Mouse (Mus musculus) liver, embryonic 15.5 days (tissue): Measurements from ENCODE around the gene Olfr791. TPM values are rescaled to one million over a fixed set of nuclear protein-coding genes. Genes with fewer than 3 reads are reported as not detected.

Source experiments
- ATAC-seq: fragments of 200-750 bp; cut with Nextera tagmentation; 2 replicates; pipeline ENCODE4 v1.8.0; 2017; ENCODE audit warnings: moderate number of reproducible peaks, mild to moderate bottlenecking, moderate library complexity; ENCODE audit not compliant: insufficient read depth
- H3K27ac ChIP-seq: fragments of 300-500 bp; sonication (generic); replicated peaks from 2 replicates; pipeline ENCODE4 v1.5.1; 2015; ENCODE audit warnings: mild to moderate bottlenecking, inconsistent platforms
- H3K27me3 ChIP-seq: fragments of 300-500 bp; sonication (generic); 2 replicates; pipeline ENCODE4 v1.6.1; 2015; ENCODE audit warnings: mild to moderate bottlenecking, inconsistent platforms
- H3K36me3 ChIP-seq: fragments of 300-500 bp; sonication (generic); replicated peaks from 2 replicates; pipeline ENCODE4 v1.6.1; 2015; ENCODE audit warnings: moderate library complexity, mild to moderate bottlenecking, inconsistent platforms
- H3K4me1 ChIP-seq: fragments of 300-500 bp; sonication (generic); replicated peaks from 2 replicates; pipeline ENCODE4 v1.6.1; 2015; ENCODE audit warnings: inconsistent platforms
- H3K4me2 ChIP-seq: fragments of 300-500 bp; sonication (generic); 2 replicates; pipeline ENCODE4 v1.6.1; 2015; ENCODE audit warnings: moderate library complexity, mild to moderate bottlenecking, inconsistent platforms
- H3K4me3 ChIP-seq: fragments of 300-500 bp; sonication (generic); replicated peaks from 2 replicates; pipeline ENCODE4 v1.5.1; 2015; ENCODE audit warnings: mild to moderate bottlenecking, inconsistent platforms
- H3K9ac ChIP-seq: fragments of 300-500 bp; sonication (generic); 2 replicates; pipeline ENCODE4 v1.6.1; 2015; ENCODE audit warnings: moderate library complexity, mild to moderate bottlenecking, inconsistent platforms
- H3K9me3 ChIP-seq: fragments of 300-500 bp; sonication (generic); replicated peaks from 2 replicates; pipeline ENCODE4 v1.6.1; 2016; ENCODE audit warnings: inconsistent platforms
- WGBS: fragments of 180-500 bp; shearing (Covaris S2); methylation state at CpG from one replicate; pipeline ENCODE4 v1.1.7; 2015; ENCODE audit warnings: mixed read lengths; ENCODE audit not compliant: insufficient replicate concordance; 5-methylcytosine and 5-hydroxymethylcytosine counted together
- polyA plus RNA-seq: library from polyadenylated mRNA; unstranded; fragments of >200 nt; fragmentation: Nextera tagmentation; extraction: Ambion mirVana; gene quantifications from 2 replicates; pipeline ENCODE4 v1.2.1, GENCODE M21; 2015

The Olfr791 gene
- polyA plus RNA-seq: not detected in 2 replicates

DNA sequence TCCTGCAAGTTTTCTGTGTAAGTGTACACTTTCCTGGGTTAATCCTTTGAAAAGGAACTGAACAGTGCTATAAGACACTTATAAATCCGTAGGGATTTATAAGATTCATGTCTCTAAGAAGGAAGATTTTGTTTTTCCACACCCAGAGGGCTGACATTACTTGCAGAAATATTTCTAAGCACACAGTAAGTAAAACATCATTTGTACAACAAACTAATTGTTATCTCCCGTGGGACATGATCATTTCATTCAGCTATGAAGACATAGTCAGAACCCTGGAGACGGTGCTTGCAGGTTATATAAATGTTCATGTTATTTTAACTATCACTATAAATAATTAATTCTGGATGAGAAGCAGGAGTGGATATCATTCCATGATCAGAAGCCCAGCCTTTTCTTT, at the start of gene Olfr791:
Olfr791 (plus strand) TSS at position 301 of the 400 bp plus-strand sequence.
- Histone ChIP-seq H3K27me3 (no peaks in the 10 kb centered on the region), H3K36me3 (no peaks in the 10 kb centered on the region), H3K27ac (no peak within 1 kb of the TSS), H3K4me3 (no peak within 1 kb of the TSS), H3K9me3 (no peaks in the 10 kb centered on the region), H3K9ac (no peak within 1 kb of the TSS), H3K4me2 (no peak within 1 kb of the TSS), H3K4me1 (no peaks in the 10 kb centered on the region)
- 35% methylated on average over 3 of the region's 3 CpGs for whole genome bisulfite sequencing
- ATAC-seq: no peak

DNA sequence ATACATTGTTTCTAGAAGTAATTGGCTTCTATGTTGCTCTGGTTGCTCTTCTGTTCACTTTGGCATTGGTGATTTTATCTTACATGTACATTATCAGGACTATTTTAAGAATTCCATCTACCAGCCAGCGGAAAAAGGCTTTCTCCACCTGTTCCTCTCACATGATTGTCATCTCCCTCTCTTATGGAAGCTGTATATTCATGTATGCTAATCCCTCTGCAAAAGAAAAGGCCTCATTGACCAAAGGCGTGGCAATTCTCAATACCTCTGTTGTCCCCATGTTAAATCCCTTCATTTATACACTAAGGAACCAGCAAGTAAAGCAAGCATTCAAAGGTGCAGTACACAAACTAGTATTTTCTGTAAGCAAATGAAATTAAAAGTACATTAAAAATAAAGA, 48.3 kb upstream of the Olfr791 start:
- 42% methylated on average over 2 of the region's 2 CpGs for WGBS
- H3K9ac ChIP-seq: no peak overlapping the region

DNA sequence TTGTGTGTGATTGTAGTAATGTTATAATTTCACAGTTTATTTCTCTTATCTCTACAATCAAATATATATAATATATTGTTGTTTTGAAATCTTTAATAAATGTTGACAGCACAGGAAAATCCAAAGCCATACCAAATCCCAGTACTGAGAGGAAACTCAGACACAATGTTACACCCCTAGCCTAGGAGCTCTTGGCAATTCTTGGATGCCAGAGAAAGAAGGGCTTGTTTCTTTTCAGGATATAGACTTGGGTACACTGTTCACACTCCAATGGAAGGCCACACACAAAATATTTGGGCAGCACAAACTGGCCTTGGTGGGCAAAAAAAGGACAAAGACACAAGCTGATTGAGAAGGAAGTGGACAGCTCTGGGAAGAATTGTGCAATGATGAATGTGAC, 47.9 kb upstream of the Olfr791 start:
- Histone ChIP-seq H3K36me3 (no peaks in the 10 kb centered on the region), H3K9ac (no peak overlapping the region), H3K4me1 (no peaks in the 10 kb centered on the region), H3K4me2 (no peak overlapping the region), H3K27me3 (no peaks in the 10 kb centered on the region), H3K9me3 (no peaks in the 10 kb centered on the region), H3K27ac (no peak overlapping the region), H3K4me3 (no peak overlapping the region)
- ATAC-seq: no peak

More for the DNA sequence above, 48.3 kb upstream of the Olfr791 start:
- Histone ChIP-seq H3K4me2 (no peak overlapping the region), H3K4me3 (no peak overlapping the region), H3K9me3 (no peaks in the 10 kb centered on the region), H3K27ac (no peak overlapping the region), H3K36me3 (no peaks in the 10 kb centered on the region), H3K4me1 (no peaks in the 10 kb centered on the region), H3K27me3 (no peaks in the 10 kb centered on the region)
- no peak for ATAC-seq

DNA sequence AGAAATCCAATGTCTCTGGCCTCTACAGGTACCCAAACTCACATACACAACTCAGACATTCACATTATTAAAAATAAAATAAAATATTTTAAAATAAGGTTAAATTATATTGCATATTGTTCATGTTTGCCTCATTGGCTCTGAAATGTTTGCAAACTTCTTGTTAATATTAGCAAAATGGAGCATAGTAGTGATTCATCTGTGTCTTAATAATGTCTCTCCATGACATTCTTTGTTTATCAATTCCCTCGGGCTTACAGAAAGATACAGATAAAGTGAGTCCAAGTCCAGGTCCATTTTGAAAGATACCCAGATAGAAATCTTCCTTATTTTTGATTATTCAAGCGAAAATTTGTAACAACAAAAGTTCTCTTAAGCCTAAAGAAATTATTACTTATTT, 37.1 kb upstream of the Olfr791 start, which contains the start of gene Olfr789:
Olfr789 (plus strand) TSS at position 301 of the 400 bp plus-strand sequence.
- Histone ChIP-seq H3K27ac (no peak within 1 kb of the TSS), H3K36me3 (no peaks in the 10 kb centered on the region), H3K4me1 (no peaks in the 10 kb centered on the region), H3K4me3 (no peak within 1 kb of the TSS), H3K9me3 (no peaks in the 10 kb centered on the region), H3K9ac (no peak within 1 kb of the TSS), H3K27me3 (no peaks in the 10 kb centered on the region), H3K4me2 (no peak within 1 kb of the TSS)
- WGBS: 31% methylated on average over 2 of the region's 2 CpGs
- ATAC-seq: no peak

DNA sequence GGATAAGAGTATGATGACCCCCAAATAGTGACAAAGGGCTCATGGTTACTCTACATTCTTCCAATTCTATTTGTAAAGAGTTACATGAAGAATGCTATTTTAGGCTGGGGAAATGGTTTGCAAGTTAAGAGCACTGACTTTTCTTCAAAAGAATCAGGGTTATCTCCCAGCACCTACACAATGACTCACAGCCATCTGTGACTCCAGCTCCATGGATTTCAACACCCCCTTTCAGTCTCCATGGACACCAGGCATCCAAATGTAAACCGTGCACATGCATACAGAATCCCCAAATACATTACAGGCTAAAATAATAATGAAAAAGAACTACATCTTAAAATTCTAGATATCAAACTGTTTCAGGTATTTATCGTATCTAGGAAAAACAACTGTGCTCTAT, 31.5 kb upstream of the Olfr791 start:
- Histone ChIP-seq H3K9me3 (no peaks in the 10 kb centered on the region), H3K4me1 (no peaks in the 10 kb centered on the region), H3K36me3 (no peaks in the 10 kb centered on the region), H3K27ac (no peak overlapping the region), H3K9ac (no peak overlapping the region), H3K27me3 (no peaks in the 10 kb centered on the region), H3K4me3 (no peak overlapping the region), H3K4me2 (no peak overlapping the region)
- WGBS: 55% methylated on average over 2 of the region's 2 CpGs
- no peak for ATAC-seq

DNA sequence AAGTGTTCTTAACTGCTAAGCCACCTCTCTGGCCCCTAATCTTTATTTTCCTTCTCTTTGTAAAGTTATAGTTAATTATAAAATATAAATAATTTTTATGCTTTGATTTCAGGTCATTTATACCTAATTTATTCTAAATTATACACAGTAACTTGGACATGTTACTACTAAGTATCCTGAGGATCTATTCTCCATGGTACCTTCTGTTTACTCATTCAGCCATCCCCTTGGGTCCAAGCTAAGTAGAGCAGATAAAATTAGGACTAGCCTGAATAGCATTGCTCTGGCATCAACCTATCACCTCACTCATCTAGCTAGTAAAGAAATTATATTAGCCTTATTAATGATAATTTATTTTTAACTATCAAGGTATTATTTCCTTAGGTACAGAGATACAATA, 23.4 kb upstream of the Olfr791 start, which contains the start of gene Olfr790:
Olfr790 (plus strand) TSS at position 301 of the 400 bp plus-strand sequence.
- Histone ChIP-seq H3K36me3 (no peaks in the 10 kb centered on the region), H3K27ac (no peak within 1 kb of the TSS), H3K4me3 (no peak within 1 kb of the TSS), H3K9ac (no peak within 1 kb of the TSS), H3K4me2 (no peak within 1 kb of the TSS), H3K27me3 (no peaks in the 10 kb centered on the region), H3K4me1 (no peaks in the 10 kb centered on the region), H3K9me3 (no peaks in the 10 kb centered on the region)
- ATAC-seq: no peak

DNA sequence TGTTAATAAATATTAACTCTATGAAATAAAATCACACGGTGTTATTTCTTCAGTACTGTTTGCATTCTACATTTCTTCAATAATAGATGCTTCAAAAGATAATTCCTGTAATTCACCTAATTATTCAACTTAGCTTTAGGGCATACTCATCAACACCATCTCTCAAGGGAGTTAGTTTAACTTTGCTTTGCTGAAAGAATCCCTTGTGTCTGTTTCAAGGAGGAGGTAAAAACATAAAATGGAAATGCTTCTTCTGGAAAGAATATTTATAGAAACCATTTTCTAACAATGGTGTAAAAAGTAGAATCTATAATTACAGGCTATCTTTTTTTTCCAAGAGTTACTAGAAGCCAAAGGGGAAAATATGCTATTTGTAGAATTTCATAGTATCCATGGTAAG, 17.3 kb downstream of the Olfr791 start, which contains the start of gene Olfr792:
Olfr792 (plus strand) TSS at position 301 of the 400 bp plus-strand sequence.
- no peaks in the 10 kb centered on the region for H3K9me3 ChIP-seq
- WGBS: 33% methylated on average over 1 of the region's 1 CpGs
- no peak within 1 kb of the TSS for H3K27ac ChIP-seq
- H3K36me3 ChIP-seq: no peaks in the 10 kb centered on the region
- no peak within 1 kb of the TSS for H3K4me2 ChIP-seq
- ATAC-seq: no peak
- H3K4me3 ChIP-seq: no peak within 1 kb of the TSS
- H3K4me1 ChIP-seq: no peaks in the 10 kb centered on the region
- no peaks in the 10 kb centered on the region for H3K27me3 ChIP-seq
- H3K9ac ChIP-seq: no peak within 1 kb of the TSS

DNA sequence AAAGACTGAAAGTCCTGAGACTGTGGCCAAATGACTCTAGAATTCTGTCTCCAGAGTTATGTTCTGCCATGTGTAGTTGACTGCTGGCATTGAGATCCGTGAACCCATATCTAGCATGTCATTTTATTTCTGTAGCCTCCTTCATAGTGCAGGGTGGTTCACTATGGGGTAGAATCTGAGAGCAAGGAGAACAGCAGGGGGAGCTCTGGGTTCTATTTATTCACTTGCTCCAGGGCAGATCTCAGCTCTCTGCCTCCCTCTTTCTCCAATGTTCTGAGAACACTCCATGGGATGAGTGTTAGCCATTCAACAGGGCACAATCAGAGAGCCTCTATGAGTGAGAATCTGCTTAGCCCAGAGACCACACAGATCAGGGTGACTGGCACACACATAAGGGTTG, 27.8 kb downstream of the Olfr791 start:
- no peak overlapping the region for H3K4me2 ChIP-seq
- H3K36me3 ChIP-seq: no peaks in the 10 kb centered on the region
- H3K4me1 ChIP-seq: no peaks in the 10 kb centered on the region
- 36% methylated on average over 1 of the region's 1 CpGs for WGBS
- no peak for ATAC-seq
- H3K9me3 ChIP-seq: no peaks in the 10 kb centered on the region
- no peaks in the 10 kb centered on the region for H3K27me3 ChIP-seq
- no peak overlapping the region for H3K4me3 ChIP-seq
- no peak overlapping the region for H3K9ac ChIP-seq
- H3K27ac ChIP-seq: no peak overlapping the region

DNA sequence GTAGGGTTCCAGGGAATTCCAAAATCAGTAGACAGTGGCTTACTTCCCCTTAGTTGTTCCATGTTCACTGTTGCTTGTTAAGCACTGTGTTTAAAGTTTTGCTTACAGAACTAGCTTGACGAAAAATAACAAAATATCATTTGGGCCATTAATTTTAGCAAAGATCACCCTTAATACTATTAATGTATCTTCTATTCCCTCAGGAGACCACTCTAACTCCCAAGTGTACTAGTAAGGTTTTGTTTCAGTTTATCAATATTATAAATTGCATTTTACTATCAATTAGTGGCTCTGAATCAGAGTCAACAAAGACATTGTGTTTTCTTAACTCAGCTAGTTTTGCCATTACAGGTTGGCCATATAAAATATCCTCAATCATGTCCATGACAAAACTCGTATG, 45.8 kb downstream of the Olfr791 start, which contains the start of gene Olfr794:
Olfr794 (plus strand) TSS at position 301 of the 400 bp plus-strand sequence.
- Histone ChIP-seq H3K27me3 (no peaks in the 10 kb centered on the region), H3K9ac (no peak within 1 kb of the TSS), H3K9me3 (no peaks in the 10 kb centered on the region), H3K4me2 (no peak within 1 kb of the TSS), H3K27ac (no peak within 1 kb of the TSS), H3K4me1 (no peaks in the 10 kb centered on the region), H3K4me3 (no peak within 1 kb of the TSS), H3K36me3 (no peaks in the 10 kb centered on the region)
- ATAC-seq: no peak
- 46% methylated on average over 2 of the region's 2 CpGs for whole genome bisulfite sequencing

DNA sequence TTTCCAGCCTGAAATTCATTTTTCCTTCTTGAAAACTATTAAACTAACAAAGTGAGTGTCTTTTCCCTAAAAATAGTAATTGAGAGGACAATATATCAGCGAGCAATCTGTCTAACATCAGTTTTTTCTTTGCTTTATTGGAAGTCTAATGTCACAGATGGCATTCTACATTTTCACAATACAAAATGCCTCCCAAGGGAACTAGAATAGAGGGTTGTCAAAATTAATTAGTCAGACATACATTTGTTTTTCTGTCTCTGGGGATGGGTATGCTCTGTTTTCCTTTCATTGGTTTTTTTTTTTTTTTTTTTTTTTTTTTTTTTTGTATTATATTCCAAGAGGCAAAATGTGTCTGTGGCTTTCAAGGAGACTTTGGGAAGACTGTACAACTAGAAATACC, 55.5 kb downstream of the Olfr791 start:
- no peaks in the 10 kb centered on the region for H3K36me3 ChIP-seq
- no peak for ATAC-seq
- WGBS: 43% methylated on average over 1 of the region's 1 CpGs

More for the DNA sequence above, 55.5 kb downstream of the Olfr791 start:
- no peaks in the 10 kb centered on the region for H3K27me3 ChIP-seq
- H3K9me3 ChIP-seq: no peaks in the 10 kb centered on the region
- H3K9ac ChIP-seq: no peak overlapping the region
- H3K4me3 ChIP-seq: no peak overlapping the region
- no peak overlapping the region for H3K27ac ChIP-seq
- no peak overlapping the region for H3K4me2 ChIP-seq
- H3K4me1 ChIP-seq: no peaks in the 10 kb centered on the region
